Mouse (Mus musculus) liver, adult (tissue): ENCODE results near the gene Ceacam15.

ENCODE experiments used
- GATA4 ChIP-seq: IDR thresholded peaks from 2 replicates; pipeline ENCODE4 v1.6.1; 2014; ENCODE audit warnings: mild to moderate bottlenecking, low read length; ENCODE audit not compliant: insufficient replicate concordance

Ceacam15 gene

GRCm38 (mm10) chr7:16629598-16630296, 45.8 kb downstream of the Ceacam15 start:
- TF ChIP-seq GATA4 = no peak

GRCm38 (mm10) chr7:16628096-16628771, 47.3 kb downstream of the Ceacam15 start:
- no peak for TF ChIP-seq GATA4

GRCm38 (mm10) chr7:16623687-16624086, 51.8 kb downstream of the Ceacam15 start:
- TF ChIP-seq GATA4 = no peak

GRCm38 (mm10) chr7:16623131-16623530, 52.4 kb downstream of the Ceacam15 start:
- no peak for TF ChIP-seq GATA4
